Mouse (Mus musculus) central nervous system, embryonic 14 days (tissue): ENCODE measurements around the gene 1700025F22Rik. TPM values are rescaled to one million over a fixed set of nuclear protein-coding genes. Genes with fewer than 3 reads are reported as not detected.

Experiments used
- polyA plus RNA-seq: library from polyadenylated mRNA; depleted of rRNA; stranded (reverse); fragments of >200 nt; gene quantifications from 2 replicates; pipeline ENCODE4 v1.2.3, GENCODE M21; 2012; rRNA removed

1700025F22Rik gene
- polyA plus RNA-seq, result not detected in 2 replicates

GRCm38 (mm10) chr19:11165172-11165571 lies at the start of gene 1700025F22Rik:
1700025F22Rik (minus strand) TSS chr19:11165320.

DNA sequence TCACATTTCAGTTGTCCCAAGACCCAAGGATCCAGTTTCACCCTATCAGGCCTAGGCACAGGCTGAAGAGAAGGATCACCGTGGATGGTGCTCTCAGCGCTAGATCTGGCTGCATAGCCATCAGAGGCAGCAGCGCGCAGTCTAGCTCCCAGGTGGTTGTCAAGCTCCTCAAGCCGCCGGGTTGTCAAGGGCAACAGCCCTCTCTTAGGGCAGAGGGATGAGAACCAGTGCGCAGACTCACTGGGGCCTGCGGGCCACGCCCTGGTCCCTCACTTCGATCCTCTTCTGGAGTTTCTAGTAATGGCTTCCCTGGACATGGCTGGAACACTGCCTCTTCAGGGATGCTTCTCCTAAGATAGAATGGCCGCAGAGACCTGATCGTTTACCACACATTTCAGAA lies 31.4 kb upstream of the 1700025F22Rik start, which contains the start of gene Ms4a13:
TSS of gene Ms4a13 (minus strand) at position 192 of the 400 bp plus-strand sequence.

GRCm38 (mm10) chr19:11130776-11131175 lies 34.3 kb downstream of the 1700025F22Rik start, which contains the start of gene 1700017D01Rik:
1700017D01Rik (minus strand) TSS chr19:11130876.

Other genes with a start within 250 kb of the 1700025F22Rik start
- gene Zp1, start 244.7 kb downstream of the 1700025F22Rik start, polyA plus RNA-seq, result 0.07 and 0.10 TPM in 2 replicates
- gene Ptgdr2, start 228.2 kb downstream of the 1700025F22Rik start, polyA plus RNA-seq, result 0.23 and 0.28 TPM in 2 replicates
- gene Ccdc86, start 216.1 kb downstream of the 1700025F22Rik start, polyA plus RNA-seq, result 5.2 and 6.1 TPM in 2 replicates
- 0.08 TPM in 1 of 2 replicates, not detected in the other for gene Ms4a10, start 190.7 kb downstream of the 1700025F22Rik start, polyA plus RNA-seq
- gene Ms4a15, start 172.1 kb downstream of the 1700025F22Rik start, polyA plus RNA-seq, result not detected in 2 replicates
- gene Ms4a18, start 147.3 kb downstream of the 1700025F22Rik start, polyA plus RNA-seq, result not detected in 2 replicates
- not detected in 2 replicates for gene Ms4a8a, start 84.2 kb downstream of the 1700025F22Rik start, polyA plus RNA-seq
- not detected in 2 replicates for gene 1700017D01Rik, start 34.4 kb downstream of the 1700025F22Rik start, polyA plus RNA-seq
- gene Ms4a13, start 31.4 kb upstream of the 1700025F22Rik start, polyA plus RNA-seq, result not detected in 2 replicates
- gene Ms4a12, start 67.1 kb upstream of the 1700025F22Rik start, polyA plus RNA-seq, result not detected in 2 replicates
- not detected in 2 replicates for gene Ms4a1, start 100.9 kb upstream of the 1700025F22Rik start, polyA plus RNA-seq
- not detected in 2 replicates for gene Ms4a5, start 118.6 kb upstream of the 1700025F22Rik start, polyA plus RNA-seq
- 0.16 TPM in 2 replicates for gene Ms4a14, start 149.1 kb upstream of the 1700025F22Rik start, polyA plus RNA-seq
- 1.6 and 2.2 TPM in 2 replicates for gene Ms4a7, start 170.8 kb upstream of the 1700025F22Rik start, polyA plus RNA-seq
- 0.41 TPM in 2 replicates for gene Ms4a4a, start 210.2 kb upstream of the 1700025F22Rik start, polyA plus RNA-seq
- 0.47 and 0.85 TPM in 2 replicates for gene Ms4a4c, start 239.4 kb upstream of the 1700025F22Rik start, polyA plus RNA-seq